Mouse (Mus musculus) liver, adult (tissue): ENCODE data around the gene Armc3.

Source experiments
- GATA4 ChIP-seq: IDR thresholded peaks from 2 replicates; pipeline ENCODE4 v1.6.1; 2014; ENCODE audit warnings: mild to moderate bottlenecking, low read length; ENCODE audit not compliant: insufficient replicate concordance

Armc3 gene

GRCm38 (mm10) chr2:19322448-19322847, 123.3 kb downstream of the Armc3 start:
- TF ChIP-seq GATA4: no peak

GRCm38 (mm10) chr2:19326376-19326775, 127.3 kb downstream of the Armc3 start:
- no peak for TF ChIP-seq GATA4

- TF ChIP-seq GATA4: no peak
These were observed 128.7 kb downstream of the Armc3 start for GRCm38 (mm10) chr2:19327811-19328210.

- TF ChIP-seq GATA4: no peak
These were observed 145.0 kb downstream of the Armc3 start for GRCm38 (mm10) chr2:19343901-19344635.

- TF ChIP-seq GATA4: no peak
These were observed 145.7 kb downstream of the Armc3 start for GRCm38 (mm10) chr2:19344636-19345413.

GRCm38 (mm10) chr2:19345414-19345964, 146.4 kb downstream of the Armc3 start:
- no peak for TF ChIP-seq GATA4

- TF ChIP-seq GATA4: no peak
These were observed 149.4 kb downstream of the Armc3 start for GRCm38 (mm10) chr2:19348454-19348853.

GRCm38 (mm10) chr2:19350167-19350566, 151.1 kb downstream of the Armc3 start:
- no peak for TF ChIP-seq GATA4

- no peak for TF ChIP-seq GATA4
These were observed 152.6 kb downstream of the Armc3 start for GRCm38 (mm10) chr2:19351615-19352253.

- no peak for TF ChIP-seq GATA4
These were observed 154.1 kb downstream of the Armc3 start for GRCm38 (mm10) chr2:19353158-19353557.
